ENCODE assay signal across 14 mouse cellular contexts in genomic region chr16:10663890-10664731, GRCm38 (mm10).
DNase-seq lines count a peak whose midpoint lies in the region; ATAC-seq and TF ChIP-seq lines count a peak whose summit lies in the region.
"Had no signal": no experiment of that assay in that cellular context is flagged by ENCODE, and none has a peak within 500 bp of the region (broad histone marks: within the 10 kb centered on the region; RNA-seq: fewer than 3 reads in every experiment).

No protein-coding gene starts in this region.

- no peaks in the 10 kb centered on the region for H3K27me3 ChIP-seq in heart, embryonic 10.5 days (ENCODE audit: insufficient read depth, poor library complexity, severe bottlenecking)
- no peaks in the 10 kb centered on the region for H3K27me3 ChIP-seq in midbrain, embryonic 13.5 days
- no peaks in the 10 kb centered on the region for H3K27me3 ChIP-seq in midbrain, embryonic 10.5 days (ENCODE audit: low read depth, poor library complexity, severe bottlenecking)
- no peaks in the 10 kb centered on the region for H3K27me3 ChIP-seq in liver, embryonic 16.5 days (ENCODE audit: control insufficient read depth, insufficient read depth, low read depth, low read length)
- no peaks in the 10 kb centered on the region for H3K27me3 ChIP-seq in small intestine, adult 2 months (ENCODE audit: control insufficient read depth, insufficient read depth, low read length)
- H3K27me3 ChIP-seq in hindbrain, embryonic 10.5 days (ENCODE audit: insufficient read depth, poor library complexity, severe bottlenecking), result no peaks in the 10 kb centered on the region
- H3K27me3 ChIP-seq: embryonic facial prominence, embryonic 13.5 days; forebrain, embryonic 12.5 days; kidney, embryonic 15.5 days; limb, embryonic 13.5 days had no signal

- no peak overlapping the region for H3K9ac ChIP-seq in midbrain, embryonic 13.5 days (replicated peaks)
- no peak overlapping the region for H3K9ac ChIP-seq in liver, embryonic 16.5 days (ENCODE audit: low read depth, low read length)
- H3K9ac ChIP-seq: embryonic facial prominence, embryonic 13.5 days; forebrain, embryonic 12.5 days; kidney, embryonic 15.5 days; limb, embryonic 13.5 days had no signal

- no peak for TF ChIP-seq CTCF in small intestine, adult 2 months (IDR thresholded peaks at IDR 0.05; ENCODE audit: extremely low read depth, insufficient read length, insufficient replicate concordance, low read depth, low read length)

- 84% methylated on average over 12 of the region's 12 CpGs for WGBS in heart, embryonic 10.5 days
- 79% methylated on average over 12 of the region's 12 CpGs for WGBS in midbrain, embryonic 13.5 days
- 89% methylated on average over 12 of the region's 12 CpGs for WGBS in midbrain, embryonic 10.5 days
- 54% methylated on average over 12 of the region's 12 CpGs for WGBS in liver, embryonic 16.5 days (ENCODE audit: insufficient replicate concordance)
- 33% methylated on average over 12 of the region's 12 CpGs for WGBS in small intestine, adult 2 months
- 88% methylated on average over 12 of the region's 12 CpGs for WGBS in hindbrain, embryonic 10.5 days

- no peaks in the 10 kb centered on the region for H3K9me3 ChIP-seq in heart, embryonic 10.5 days
- no peaks in the 10 kb centered on the region for H3K9me3 ChIP-seq in midbrain, embryonic 13.5 days
- no peaks in the 10 kb centered on the region for H3K9me3 ChIP-seq in midbrain, embryonic 10.5 days (replicated peaks)
- H3K9me3 ChIP-seq in liver, embryonic 16.5 days (replicated peaks; ENCODE audit: control insufficient read depth, low read length), result no peaks in the 10 kb centered on the region
- H3K9me3 ChIP-seq in hindbrain, embryonic 10.5 days, result no peaks in the 10 kb centered on the region
- H3K9me3 ChIP-seq: embryonic facial prominence, embryonic 13.5 days; forebrain, embryonic 12.5 days; kidney, embryonic 15.5 days; limb, embryonic 13.5 days had no signal

- TF ChIP-seq POLR2A in small intestine, adult 2 months (IDR thresholded peaks at IDR 0.05; ENCODE audit: low read depth, low read length), result no peak

- no peaks in the 10 kb centered on the region for H3K36me3 ChIP-seq in heart, embryonic 10.5 days
- no peaks in the 10 kb centered on the region for H3K36me3 ChIP-seq in midbrain, embryonic 13.5 days
- no peaks in the 10 kb centered on the region for H3K36me3 ChIP-seq in midbrain, embryonic 10.5 days
- H3K36me3 ChIP-seq in liver, embryonic 16.5 days (ENCODE audit: control insufficient read depth, insufficient read depth), result no peaks in the 10 kb centered on the region
- no peaks in the 10 kb centered on the region for H3K36me3 ChIP-seq in small intestine, adult 2 months (ENCODE audit: control insufficient read depth, insufficient read depth, low read length)
- H3K36me3 ChIP-seq in hindbrain, embryonic 10.5 days, result no peaks in the 10 kb centered on the region
- H3K36me3 ChIP-seq: embryonic facial prominence, embryonic 13.5 days; forebrain, embryonic 12.5 days; kidney, embryonic 15.5 days; limb, embryonic 13.5 days had no signal

- H3K4me2 ChIP-seq in midbrain, embryonic 13.5 days (replicated peaks), result no peak overlapping the region
- no peak overlapping the region for H3K4me2 ChIP-seq in liver, embryonic 16.5 days (ENCODE audit: low read depth, low read length)
- H3K4me2 ChIP-seq: embryonic facial prominence, embryonic 13.5 days; forebrain, embryonic 12.5 days; kidney, embryonic 15.5 days; limb, embryonic 13.5 days had no signal

- peaks cover 56% of the 10 kb centered on the region for H3K4me1 ChIP-seq in heart, embryonic 10.5 days
- H3K4me1 ChIP-seq in midbrain, embryonic 13.5 days (replicated peaks), result peaks cover 13% of the 10 kb centered on the region
- peaks cover 24% of the 10 kb centered on the region; the same call in 1 of the 2 replicates for H3K4me1 ChIP-seq in midbrain, embryonic 10.5 days
- H3K4me1 ChIP-seq in liver, embryonic 16.5 days (ENCODE audit: control insufficient read depth, low read depth, low read length), result peaks cover 9% of the 10 kb centered on the region; the same call in 1 of the 2 replicates
- peaks cover 28% of the 10 kb centered on the region for H3K4me1 ChIP-seq in small intestine, adult 2 months (ENCODE audit: control insufficient read depth, insufficient read depth, insufficient read length, low read length)
- H3K4me1 ChIP-seq in hindbrain, embryonic 10.5 days (replicated peaks), result peaks cover 15% of the 10 kb centered on the region

- no peak for DNase-seq in heart, embryonic 10.5 days (ENCODE audit: low spot score)
- DNase-seq in heart, adult 18-20 months, result no peak
- DNase-seq in midbrain, embryonic 10.5 days (ENCODE audit: low spot score), result no peak
- DNase-seq in hindbrain, embryonic 10.5 days (ENCODE audit: low spot score), result no peak
- DNase-seq in cerebellum, postnatal 25 days, result no peak
- DNase-seq: cerebellum, adult 18-20 months; right cerebral cortex, postnatal 14 days had no signal

- no peak overlapping the region for H3K4me3 ChIP-seq in heart, embryonic 10.5 days
- no peak overlapping the region for H3K4me3 ChIP-seq in midbrain, embryonic 13.5 days (replicated peaks)
- H3K4me3 ChIP-seq in midbrain, embryonic 10.5 days, result no peak overlapping the region
- no peak overlapping the region for H3K4me3 ChIP-seq in liver, embryonic 16.5 days (ENCODE audit: low read depth, low read length)
- H3K4me3 ChIP-seq in small intestine, adult 2 months (ENCODE audit: low read depth, low read length), result no peak overlapping the region
- no peak overlapping the region for H3K4me3 ChIP-seq in hindbrain, embryonic 10.5 days
- H3K4me3 ChIP-seq: embryonic facial prominence, embryonic 13.5 days; forebrain, embryonic 12.5 days; kidney, embryonic 15.5 days; limb, embryonic 13.5 days had no signal

- ATAC-seq in midbrain, embryonic 13.5 days, result no peak
- peak; percentile 81 for ATAC-seq in liver, embryonic 16.5 days (ENCODE audit: low read depth)

- H3K27ac ChIP-seq in heart, embryonic 10.5 days, result peak overlapping the region; percentile 75; the same call in 1 of the 2 replicates
- 0 out of 2 replicates have a peak overlapping the region, but pooled peaks have one; percentile 3 for H3K27ac ChIP-seq in midbrain, embryonic 13.5 days
- no peak overlapping the region for H3K27ac ChIP-seq in midbrain, embryonic 10.5 days (replicated peaks)
- peak overlapping the region; percentile 47; the same call in 1 of the 2 replicates for H3K27ac ChIP-seq in liver, embryonic 16.5 days (ENCODE audit: low read length)
- peak overlapping the region; percentile 13 for H3K27ac ChIP-seq in small intestine, adult 2 months (ENCODE audit: insufficient read depth, low read depth, low read length)
- no peak overlapping the region for H3K27ac ChIP-seq in hindbrain, embryonic 10.5 days
- H3K27ac ChIP-seq: forebrain, embryonic 12.5 days; kidney, embryonic 15.5 days had no signal

Comparison
In these comparisons a context has a peak if more than half of its experiments do, and no peak if none do; other contexts are left out.
1. H3K27ac ChIP-seq: peak in heart, embryonic 10.5 days (single experiment), midbrain, embryonic 13.5 days (single experiment), liver, embryonic 16.5 days (single experiment) and small intestine, adult 2 months (single experiment); none in midbrain, embryonic 10.5 days (single experiment) and hindbrain, embryonic 10.5 days (single experiment).